Mouse (Mus musculus) mouse embryonic stem cell (cell line): ENCODE data around the gene D430041D05Rik.

Source experiments
- in situ Hi-C, 2 experiments: fragments of 300-500 bp; cut with MboI; formaldehyde crosslinking; loops; 1 replicate in 1 of 2; 3 replicates in 1 of 2; pipeline ENCODE4 v1.14.3; 2019 to 2020; ENCODE audit warnings: low sequenced_read_pairs in 2 of 2, low pct_unique_long_range_greater_than_20kb in 1 of 2, mixed read lengths in 1 of 2; ENCODE audit not compliant: unreplicated experiment in 1 of 2

D430041D05Rik gene

GRCm38 (mm10) chr2:104412496-104412895 lies 1.7 kb upstream of the D430041D05Rik start:
- in situ Hi-C loops, result loop anchor here (10.0 to 25.0 kb wide), 3 partner anchors 275 to 375 kb away; partner anchors contain the start of genes 4931422A03Rik (in 1 of the 2) and Fbxo3 (in 1 of the 2)

GRCm38 (mm10) chr2:104411806-104412205 lies 993 bp upstream of the D430041D05Rik start:
- in situ Hi-C loops, result loop anchor here (10.0 to 25.0 kb wide), 3 partner anchors 275 to 375 kb away; partner anchors contain the start of genes 4931422A03Rik (in 1 of the 2) and Fbxo3 (in 1 of the 2)

GRCm38 (mm10) chr2:104409851-104410821 lies 677 bp downstream of the D430041D05Rik start:
- in situ Hi-C loops, result loop anchor here (10.0 to 25.0 kb wide), 3 partner anchors 273 to 373 kb away; partner anchors contain the start of genes 4931422A03Rik (in 1 of the 2) and Fbxo3 (in 1 of the 2)

DNA sequence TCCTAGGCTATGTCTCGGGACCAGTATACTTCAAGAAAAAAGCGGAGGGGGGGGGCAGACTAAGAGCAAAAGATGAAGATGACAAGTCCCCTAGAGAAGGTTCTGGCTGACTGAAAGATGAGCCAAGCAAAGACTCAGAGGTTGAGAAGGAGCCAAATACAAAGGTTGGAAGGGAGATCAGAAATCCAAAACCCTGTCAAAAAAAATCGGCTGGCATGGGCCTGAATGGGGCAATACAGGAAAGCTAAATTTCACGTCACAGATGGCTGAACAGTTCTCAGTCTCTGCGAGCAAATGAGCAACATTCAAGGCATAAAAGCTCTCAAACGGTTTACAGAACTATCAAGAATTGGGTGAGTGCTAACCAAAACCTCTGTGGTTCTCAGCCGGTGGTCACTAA lies 2.5 kb downstream of the D430041D05Rik start:
- in situ Hi-C loops, result loop anchor here (25.0 kb wide), 2 partner anchors 271 to 371 kb away; partner anchors contain the start of genes 4931422A03Rik (in 1 of the 2) and Fbxo3 (in 1 of the 2)

DNA sequence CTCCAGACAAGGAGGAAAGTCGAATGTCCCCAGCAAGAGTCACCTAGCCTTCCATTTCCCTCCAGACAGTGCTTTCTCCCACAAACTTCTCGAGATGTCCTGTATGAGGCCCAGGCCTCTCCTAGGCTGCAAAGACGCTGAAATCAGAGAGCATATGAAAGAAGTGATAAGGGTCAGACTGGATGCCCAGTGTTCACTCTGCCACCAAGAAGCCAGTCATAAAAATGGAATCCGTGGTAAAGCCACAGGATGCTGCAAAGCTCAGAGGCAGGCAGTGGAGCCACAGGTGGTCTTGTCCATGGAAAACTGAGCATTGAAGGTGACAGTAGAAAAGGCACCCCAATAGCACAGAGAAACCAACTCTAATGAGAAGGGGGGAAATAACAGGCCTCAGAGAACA lies 2.9 kb downstream of the D430041D05Rik start:
- in situ Hi-C loops, result loop anchor here (25.0 kb wide), 2 partner anchors 271 to 371 kb away; partner anchors contain the start of genes 4931422A03Rik (in 1 of the 2) and Fbxo3 (in 1 of the 2)

DNA sequence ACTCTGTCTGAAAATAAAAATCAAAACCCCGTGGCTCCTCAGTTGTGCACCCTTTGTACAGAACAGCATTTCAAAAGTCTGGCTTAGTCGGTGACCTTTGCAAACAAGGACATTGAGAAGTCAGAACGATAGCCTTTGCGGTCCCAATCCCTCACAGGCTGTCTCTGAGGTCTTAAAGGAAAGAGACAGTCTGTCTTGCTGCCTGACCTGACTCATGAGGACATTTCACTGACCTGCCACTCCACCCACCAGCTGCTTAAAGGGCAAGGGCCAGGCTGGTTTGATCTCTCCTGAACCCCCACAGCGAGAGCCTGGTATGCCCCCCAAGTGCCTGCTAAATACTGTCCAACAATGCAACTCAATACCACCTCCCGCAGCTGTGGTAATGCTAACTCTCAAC lies 6.8 kb downstream of the D430041D05Rik start:
- in situ Hi-C loops, result loop anchor here (25.0 kb wide), 2 partner anchors 267 to 367 kb away; partner anchors contain the start of genes 4931422A03Rik (in 1 of the 2) and Fbxo3 (in 1 of the 2)

GRCm38 (mm10) chr2:104398651-104399290 lies 12.0 kb downstream of the D430041D05Rik start:
- in situ Hi-C loops, result no loop called here

GRCm38 (mm10) chr2:104395961-104396360 lies 14.9 kb downstream of the D430041D05Rik start:
- in situ Hi-C loops, result no loop called here

DNA sequence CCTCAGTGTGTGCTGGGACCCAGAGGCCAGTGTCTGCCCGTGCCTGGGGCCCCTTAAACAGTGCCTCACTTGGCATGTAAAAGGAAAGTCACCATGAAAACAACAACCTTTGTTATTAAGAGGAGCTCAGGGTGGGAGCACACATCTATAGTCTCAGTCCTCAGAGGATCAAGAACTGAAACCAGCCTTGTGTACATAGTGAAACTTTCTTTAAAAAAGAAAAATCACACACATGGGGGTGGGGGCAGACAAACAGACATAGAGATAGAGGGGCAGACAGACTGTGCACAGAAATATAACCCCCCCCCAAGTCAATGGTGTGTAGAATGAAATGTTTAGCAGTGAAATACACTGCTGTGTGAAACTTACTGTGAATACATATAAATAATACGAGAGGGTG lies 16.0 kb downstream of the D430041D05Rik start:
- in situ Hi-C loops, result no loop called here

DNA sequence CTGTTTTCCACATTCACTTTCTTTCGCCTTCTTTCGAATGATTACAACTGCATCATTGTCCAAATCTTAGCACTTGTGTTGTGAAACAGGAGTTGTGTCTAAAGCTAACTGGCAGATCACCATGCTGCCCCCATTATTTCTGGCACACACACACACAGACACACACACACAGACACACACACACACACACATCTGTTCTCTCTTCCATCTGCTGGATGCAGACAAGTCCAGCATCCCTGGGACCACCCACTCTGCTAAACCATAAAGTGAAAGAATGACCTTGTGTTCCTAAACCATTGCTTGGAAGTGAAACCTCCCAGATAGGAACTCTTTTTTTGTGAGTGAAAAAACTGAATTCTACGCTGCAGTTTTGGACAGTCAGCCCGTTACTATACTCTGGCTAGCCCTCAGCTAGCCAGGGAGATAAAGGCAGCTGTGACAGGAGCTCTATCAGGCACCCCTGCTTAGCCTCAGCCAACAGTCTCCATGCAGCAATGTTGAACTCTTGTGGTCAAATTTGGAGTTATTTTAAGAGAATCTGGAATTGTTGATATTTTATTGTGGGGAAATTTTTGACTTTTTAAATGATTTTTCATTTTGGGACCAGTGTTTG lies 18.0 kb downstream of the D430041D05Rik start:
- in situ Hi-C loops, result no loop called here

GRCm38 (mm10) chr2:104389231-104389630 lies 21.6 kb downstream of the D430041D05Rik start:
- in situ Hi-C loops, result no loop called here

DNA sequence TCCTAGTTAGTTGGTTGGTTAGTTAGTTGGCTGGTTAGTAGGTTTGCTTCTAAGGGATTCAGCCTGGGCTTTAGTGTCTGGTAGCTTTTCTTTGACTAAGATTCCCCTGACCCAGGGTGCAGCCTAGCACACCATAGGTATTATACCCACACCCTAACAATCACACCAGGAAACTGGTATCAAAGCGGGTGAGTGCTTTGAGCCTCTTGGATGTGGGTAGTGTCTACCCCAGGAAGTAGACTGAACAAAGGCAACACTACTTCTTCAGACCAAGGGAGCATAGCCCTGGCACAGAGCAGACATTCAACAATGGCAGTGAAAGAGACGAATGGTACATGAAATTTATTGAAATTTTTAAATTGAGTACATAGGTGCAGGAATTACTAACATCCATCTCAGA lies 24.9 kb downstream of the D430041D05Rik start:
- in situ Hi-C loops, result no loop called here

GRCm38 (mm10) chr2:104383589-104383988 lies 27.2 kb downstream of the D430041D05Rik start:
- in situ Hi-C loops, result no loop called here

GRCm38 (mm10) chr2:104382813-104383212 lies 28.0 kb downstream of the D430041D05Rik start:
- in situ Hi-C loops, result no loop called here

DNA sequence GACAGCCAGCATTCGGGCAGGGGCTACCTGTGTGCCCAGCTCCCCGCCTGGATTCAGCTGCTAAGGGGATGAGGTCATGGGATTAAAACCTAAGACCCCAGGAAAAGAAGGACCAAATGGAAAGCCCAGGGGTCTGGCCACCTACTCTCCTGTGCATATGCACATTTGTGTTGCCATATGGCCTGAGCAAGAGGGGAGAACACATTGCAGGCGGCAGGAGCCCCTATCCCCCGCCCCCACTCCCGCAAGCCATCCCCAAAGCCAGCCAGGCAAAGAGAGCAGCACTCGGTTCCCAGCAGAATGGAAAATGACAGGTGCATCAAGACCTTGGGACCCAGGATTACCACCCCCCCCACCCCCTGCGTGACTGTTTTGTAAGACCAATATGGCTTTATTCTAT lies 31.5 kb downstream of the D430041D05Rik start:
- in situ Hi-C loops, result no loop called here

DNA sequence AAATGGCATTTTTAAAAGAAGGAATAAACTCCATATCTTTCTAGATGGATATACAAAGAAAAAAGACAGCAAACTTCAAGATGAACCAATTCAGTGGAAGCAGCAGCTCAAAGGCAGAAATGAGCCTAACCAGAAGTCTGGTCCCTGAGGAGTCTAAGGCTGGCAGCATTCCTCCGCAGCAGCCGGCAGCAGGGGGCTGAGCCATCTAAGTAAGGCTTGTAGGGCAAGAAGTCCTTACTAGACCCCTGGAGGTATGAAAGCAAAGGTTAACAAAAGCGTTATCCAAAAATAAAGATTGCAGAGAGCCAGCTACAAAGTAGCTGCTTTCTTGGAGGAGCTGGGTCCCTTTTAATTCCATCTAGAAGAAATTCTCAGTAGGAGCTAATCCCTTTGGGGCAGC lies 32.0 kb downstream of the D430041D05Rik start:
- in situ Hi-C loops, result no loop called here

GRCm38 (mm10) chr2:104377990-104378389 lies 32.8 kb downstream of the D430041D05Rik start:
- in situ Hi-C loops, result no loop called here

- in situ Hi-C loops, result no loop called here
Measured at GRCm38 (mm10) chr2:104372156-104372555, 38.7 kb downstream of the D430041D05Rik start.
